Mouse (Mus musculus) gastrocnemius, adult 2 months (tissue): ENCODE data around the gene Txn1. TPM values are rescaled to one million over a fixed set of nuclear protein-coding genes. Genes with fewer than 3 reads are reported as not detected.
A peak's percentile ranks its signal among the peaks of the same experiment; 100 is the strongest.

Experiments used
- DNase-seq: peaks from one replicate; pipeline ENCODE4 v3.0.0; 2022
- H3K27ac ChIP-seq: fragments of 200-600 bp; 2 replicates; pipeline ENCODE4 v1.8.1; 2022; ENCODE audit warnings: mild to moderate bottlenecking
- H3K4me3 ChIP-seq: fragments of 200-600 bp; 2 replicates; pipeline ENCODE4 v1.8.1; 2022; ENCODE audit warnings: mild to moderate bottlenecking, moderate library complexity
- CTCF ChIP-seq: fragments of 200-600 bp; IDR thresholded peaks from 2 replicates; pipeline ENCODE4 v1.8.1; 2022; ENCODE audit warnings: antibody characterized with exemption, mild to moderate bottlenecking, moderate library complexity
- intact Hi-C: fragments of 180-260 bp; cut with DNase I; formaldehyde crosslinking; loops from one replicate; pipeline ENCODE4 v1.15.1; 2025
- long read RNA-seq, 2 experiments: library from polyadenylated mRNA; stranded (forward); transcript quantifications; one replicate each; pipeline ENCODE4 v2.0.0; 2021
- total RNA-seq, 2 experiments: library from RNA; stranded (reverse); gene quantifications; 2 replicates each; pipeline ENCODE4 v1.2.3; 2021

The Txn1 gene
- 10 to 100 TPM; 74.7 to 77.6 TPM for total RNA-seq
- long read RNA-seq, experiment 1, transcript Txn1-201 (5 exons, 1,051 nt), result major isoform, 23 of 24 reads
- long read RNA-seq, experiment 1, partial matches to known transcripts, result 0 of 24 reads
- long read RNA-seq, experiment 1, other reads (novel, unspliced or antisense), result 1 of 24 reads
- long read RNA-seq, experiment 2, transcript Txn1-201 (5 exons, 1,051 nt), result major isoform, 41 of 43 reads
- long read RNA-seq, experiment 2, partial matches to known transcripts, result 0 of 43 reads
- long read RNA-seq, experiment 2, other reads (novel, unspliced or antisense), result 2 of 43 reads

GRCm38 (mm10) chr4:57956029-57956960 lies at the start of gene Txn1:
Txn1 (minus strand) TSS chr4:57956411.
- no peak for TF ChIP-seq CTCF
- intact Hi-C loops, result no loop called here
- H3K4me3 ChIP-seq, result peak within 1 kb of the TSS; percentile 85
- peak within 1 kb of the TSS; percentile 99 for H3K27ac ChIP-seq
- peak; percentile 99 for DNase-seq

DNA sequence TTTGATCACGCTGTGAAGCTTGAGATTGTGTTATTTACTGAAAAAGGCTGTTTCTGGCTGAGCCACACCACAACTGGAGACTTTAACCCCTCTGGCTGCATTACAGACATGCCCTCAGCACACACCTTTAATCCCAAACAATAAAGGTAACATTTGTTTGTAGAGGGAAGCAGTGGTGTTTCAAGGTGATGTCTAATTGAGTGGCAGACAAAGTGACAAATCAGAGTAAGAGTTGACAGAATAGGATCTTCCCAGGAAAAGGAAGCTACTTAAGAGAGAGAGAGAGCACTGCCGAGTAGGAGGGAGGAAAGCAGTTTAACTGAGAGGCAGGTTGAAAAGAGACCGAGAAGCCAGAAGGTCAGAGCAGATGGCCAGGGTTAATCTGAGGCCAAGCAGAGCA lies 47.3 kb upstream of the Txn1 start:
- no peak for TF ChIP-seq CTCF
- intact Hi-C loops, result no loop called here
- Histone ChIP-seq H3K27ac (no peak overlapping the region), H3K4me3 (no peak overlapping the region)
- no peak for DNase-seq

GRCm38 (mm10) chr4:57991425-57991824 lies 35.2 kb upstream of the Txn1 start:
- no peak overlapping the region for H3K4me3 ChIP-seq
- no peak for DNase-seq
- TF ChIP-seq CTCF, result no peak
- H3K27ac ChIP-seq, result no peak overlapping the region
- intact Hi-C loops, result no loop called here

GRCm38 (mm10) chr4:57974400-57975117 lies 18.3 kb upstream of the Txn1 start:
- DNase-seq, result no peak
- intact Hi-C loops, result no loop called here
- H3K27ac ChIP-seq, result no peak overlapping the region
- no peak overlapping the region for H3K4me3 ChIP-seq
- no peak for TF ChIP-seq CTCF

- no peak overlapping the region for H3K27ac ChIP-seq
- no peak for TF ChIP-seq CTCF
- H3K4me3 ChIP-seq, result no peak overlapping the region
- no peak for DNase-seq
- intact Hi-C loops, result no loop called here
These were observed 17.5 kb upstream of the Txn1 start for GRCm38 (mm10) chr4:57973592-57974268.

- no peak overlapping the region for H3K4me3 ChIP-seq
- TF ChIP-seq CTCF, result no peak
- intact Hi-C loops, result no loop called here
- DNase-seq, result no peak
- no peak overlapping the region for H3K27ac ChIP-seq
These were observed 14.1 kb upstream of the Txn1 start for GRCm38 (mm10) chr4:57970285-57970684.

- intact Hi-C loops, result no loop called here
- DNase-seq, result no peak
- H3K27ac ChIP-seq, result no peak overlapping the region
- H3K4me3 ChIP-seq, result no peak overlapping the region
- no peak for TF ChIP-seq CTCF
These were observed 11.0 kb upstream of the Txn1 start for GRCm38 (mm10) chr4:57967195-57967594.

DNA sequence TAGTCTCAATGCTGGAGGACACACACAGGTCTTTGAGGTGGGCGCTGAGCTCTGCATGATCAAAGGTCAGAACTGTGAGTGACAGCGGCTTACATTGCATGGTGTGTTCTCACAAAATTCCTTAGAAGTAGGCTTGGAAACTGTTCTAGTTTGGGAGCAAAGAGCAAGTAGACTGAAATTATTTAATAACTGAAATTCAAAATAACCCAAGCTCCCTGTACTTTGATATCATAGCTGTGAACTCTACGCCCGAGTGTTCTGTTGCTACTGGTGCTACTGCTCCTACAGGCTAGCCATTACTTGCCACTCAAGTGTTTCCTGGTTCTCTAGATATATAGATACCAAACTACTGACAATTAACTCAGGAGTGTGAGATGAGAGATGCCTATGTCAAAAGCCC lies 9.3 kb upstream of the Txn1 start:
- Histone ChIP-seq H3K4me3 (no peak overlapping the region), H3K27ac (no peak overlapping the region)
- intact Hi-C loops, result no loop called here
- no peak for DNase-seq
- TF ChIP-seq CTCF, result no peak

GRCm38 (mm10) chr4:57964143-57964542 lies 7.9 kb upstream of the Txn1 start:
- Histone ChIP-seq H3K27ac (no peak overlapping the region), H3K4me3 (no peak overlapping the region)
- no peak for DNase-seq
- TF ChIP-seq CTCF, result no peak
- intact Hi-C loops, result no loop called here

- intact Hi-C loops, result no loop called here
- TF ChIP-seq CTCF, result no peak
- H3K27ac ChIP-seq, result no peak overlapping the region
These were observed 2.8 kb upstream of the Txn1 start for GRCm38 (mm10) chr4:57959056-57959455.

GRCm38 (mm10) chr4:57958098-57958497 lies 1.9 kb upstream of the Txn1 start:
- peak overlapping the region; percentile 99 for H3K27ac ChIP-seq
- TF ChIP-seq CTCF, result no peak
- peak; percentile 36 for DNase-seq
- intact Hi-C loops, result no loop called here
- peak overlapping the region; percentile 85; the same call in 1 of the 2 replicates for H3K4me3 ChIP-seq

More at GRCm38 (mm10) chr4:57959056-57959455, 2.8 kb upstream of the Txn1 start:
- DNase-seq, result no peak
- H3K4me3 ChIP-seq, result no peak overlapping the region
